Mouse (Mus musculus) stomach, postnatal 0 days (tissue): ENCODE data around the gene Cldn20.

Experiments used
- CTCF ChIP-seq: IDR thresholded peaks from 2 replicates; pipeline ENCODE4 v1.5.1; 2016; ENCODE audit warnings: antibody characterized with exemption, low read depth, mild to moderate bottlenecking, moderate library complexity
- EP300 ChIP-seq: optimal IDR thresholded peaks from 2 replicates; pipeline ENCODE3; 2016; ENCODE audit warnings: antibody characterized with exemption

- no peak for TF ChIP-seq CTCF
- TF ChIP-seq EP300 = no peak
Measured at GRCm38 (mm10) chr17:3532254-3532653, at the start of gene Cldn20.
